Mouse (Mus musculus): Measurements from ENCODE around the gene Chit1.

DNA sequence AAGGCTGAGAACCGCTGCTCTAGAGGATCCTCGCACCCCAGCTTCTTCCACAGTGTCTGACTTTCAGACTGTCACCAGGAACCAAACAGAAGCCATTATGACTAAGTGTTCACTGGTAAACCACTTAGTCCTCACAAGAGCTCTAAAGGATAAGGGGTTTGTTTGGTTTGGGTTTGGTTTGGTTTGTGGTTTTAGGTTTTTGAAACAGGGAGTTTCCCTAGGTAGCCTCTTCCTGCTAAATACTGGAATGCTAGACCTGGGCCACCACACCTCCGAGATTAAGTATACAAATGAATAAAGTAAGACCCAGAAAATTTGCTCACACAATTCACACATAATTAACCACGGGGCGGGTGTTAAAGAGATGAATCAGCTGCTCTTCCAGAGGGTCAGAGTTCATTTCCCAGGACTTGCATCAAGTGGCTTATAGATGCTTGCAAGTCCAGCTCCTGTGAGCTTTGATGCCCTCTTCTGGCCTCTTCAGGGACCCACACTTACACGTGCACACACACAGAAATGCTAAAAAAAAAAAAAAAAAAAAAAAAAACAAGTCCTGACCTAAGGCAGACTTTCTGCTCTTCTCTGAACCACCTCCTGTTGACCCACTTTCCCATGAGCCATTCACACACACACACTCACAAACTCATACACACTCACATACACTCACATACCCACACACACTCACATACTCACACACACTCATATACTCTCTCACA, 51.6 kb downstream of the Chit1 start:
- TF ChIP-seq CTCF (IDR thresholded peaks at IDR 0.05; ENCODE audit: extremely low read depth, insufficient read length, insufficient replicate concordance, low read depth, low read length) (no peak), POLR2A (IDR thresholded peaks at IDR 0.05; ENCODE audit: low read depth, low read length) (no peak)
